Mouse (Mus musculus) Patski (cell line): ENCODE results near the gene Srp9. TPM values are rescaled to one million over a fixed set of nuclear protein-coding genes. Genes with fewer than 3 reads are reported as not detected.

Experiments
- ATAC-seq: fragments of 100-300 bp; one replicate; pipeline ENCODE4 v1.8.0; 2021
- CTCF ChIA-PET: fragments of 350-600 bp; sonication (Branson Sonifier 250); formaldehyde crosslinking; loops from one replicate; lab custom pipeline; 2022; ENCODE audit warnings: inconsistent platforms; lab: Charles Lee
- POLR2A ChIA-PET: fragments of 350-600 bp; sonication (Branson Sonifier 250); formaldehyde crosslinking; loops from one replicate; lab custom pipeline; 2022; ENCODE audit warnings: antibody characterized with exemption, inconsistent platforms; lab: Charles Lee
- DNase-seq: peaks from one replicate; pipeline ENCODE4 v3.0.0-alpha.2; 2011; ENCODE audit warnings: low read depth, low spot score
- H3K27me3 ChIP-seq: fragments of 371-371 bp; one replicate; pipeline ENCODE4 v1.5.1; 2021
- CTCF ChIP-seq: fragments of 100-300 bp; IDR thresholded peaks from one replicate; pipeline ENCODE4 v1.5.1; 2021
- in situ Hi-C: fragments of 300-500 bp; cut with MboI; formaldehyde crosslinking; loops from 3 replicates; pipeline ENCODE4 v1.11.1; 2018; ENCODE audit warnings: low pct_unique_long_range_greater_than_20kb, mixed read lengths
- polyA plus RNA-seq: library from polyadenylated mRNA; unstranded; gene quantifications from one replicate; pipeline ENCODE4 v1.2.3, GENCODE M21; 2021

Gene Srp9
- polyA plus RNA-seq, 1 experiment from 2014 or later = 81.7 TPM

GRCm38 (mm10) chr1:182091261-182091660 lies 33.3 kb upstream of the Srp9 start:
- DNase-seq = no peak
- peak; percentile 2 for ATAC-seq
- ChIA-PET POLR2A (interaction anchor here (0.5 to 1.3 kb wide), 2 partner anchors 71 to 197 kb away, joined by 3 to 8 read pairs; no protein-coding TSS in a partner anchor), CTCF (interaction anchor here (1.1 to 1.4 kb wide), 4 partner anchors 9 to 36 kb away, joined by 3 read pairs; no protein-coding TSS in a partner anchor)
- in situ Hi-C loops = loop anchor here (5.0 kb wide), 1 partner anchor 69 kb away; no protein-coding TSS in a partner anchor
- H3K27me3 ChIP-seq = no peaks in the 10 kb centered on the region
- TF ChIP-seq CTCF = no peak

GRCm38 (mm10) chr1:182091746-182092412 lies 32.7 kb upstream of the Srp9 start:
- CTCF ChIA-PET = interaction anchor here (1.1 to 1.5 kb wide), 5 partner anchors 10 to 71 kb away, joined by 3 to 6 read pairs (median 3); no protein-coding TSS in a partner anchor
- in situ Hi-C loops = loop anchor here (5.0 kb wide), 1 partner anchor 70 kb away; no protein-coding TSS in a partner anchor

GRCm38 (mm10) chr1:182092413-182092800 lies 32.1 kb upstream of the Srp9 start:
- ChIA-PET CTCF (interaction anchor here (1.1 to 1.5 kb wide), 4 partner anchors 10 to 71 kb away, joined by 3 to 6 read pairs (median 3); no protein-coding TSS in a partner anchor), POLR2A (interaction anchor here (0.6 kb wide), 3 partner anchors 57 to 75 kb away, joined by 3 read pairs; no protein-coding TSS in a partner anchor)
- H3K27me3 ChIP-seq = no peaks in the 10 kb centered on the region
- no peak for TF ChIP-seq CTCF
- ATAC-seq (no peak), DNase-seq (no peak)
- in situ Hi-C loops = loop anchor here (5.0 kb wide), 1 partner anchor 70 kb away; no protein-coding TSS in a partner anchor

More at GRCm38 (mm10) chr1:182091746-182092412, 32.7 kb upstream of the Srp9 start:
- no peak for ATAC-seq
- POLR2A ChIA-PET = interaction anchor here (0.5 to 1.3 kb wide), 3 partner anchors 66 to 197 kb away, joined by 3 to 8 read pairs (median 3); no protein-coding TSS in a partner anchor
- DNase-seq = no peak
- TF ChIP-seq CTCF = no peak
- H3K27me3 ChIP-seq = no peaks in the 10 kb centered on the region

- in situ Hi-C loops = loop anchor here (5.0 kb wide), 1 partner anchor 71 kb away; no protein-coding TSS in a partner anchor
- no peak for DNase-seq
- no peaks in the 10 kb centered on the region for H3K27me3 ChIP-seq
- ATAC-seq = no peak
- TF ChIP-seq CTCF = no peak
- ChIA-PET POLR2A (no interaction called here), CTCF (no interaction called here)
These were observed 31.1 kb upstream of the Srp9 start for GRCm38 (mm10) chr1:182093407-182093806.

GRCm38 (mm10) chr1:182094473-182095136 lies 29.9 kb upstream of the Srp9 start:
- DNase-seq = no peak
- no peak for ATAC-seq
- no peak for TF ChIP-seq CTCF
- POLR2A ChIA-PET = interaction anchor here (0.6 to 1.5 kb wide), 6 partner anchors 20 to 246 kb away, joined by 3 to 5 read pairs (median 3); no protein-coding TSS in a partner anchor
- in situ Hi-C loops = loop anchor here (5.0 kb wide), 1 partner anchor 72 kb away; no protein-coding TSS in a partner anchor
- no peaks in the 10 kb centered on the region for H3K27me3 ChIP-seq
- CTCF ChIA-PET = interaction anchor here (0.7 to 1.0 kb wide), 3 partner anchors 10 to 77 kb away, joined by 3 to 4 read pairs (median 3); no protein-coding TSS in a partner anchor

- in situ Hi-C loops = no loop called here
- POLR2A ChIA-PET = interaction anchor here (0.6 to 1.5 kb wide), 7 partner anchors 21 to 247 kb away, joined by 3 to 5 read pairs (median 3); no protein-coding TSS in a partner anchor
- ATAC-seq (peak; percentile 72), DNase-seq (peak; percentile 95)
- CTCF ChIA-PET = interaction anchor here (0.7 to 1.0 kb wide), 2 partner anchors 11 to 74 kb away, joined by 3 to 4 read pairs; no protein-coding TSS in a partner anchor
- H3K27me3 ChIP-seq = no peaks in the 10 kb centered on the region
- no peak for TF ChIP-seq CTCF
These were observed 29.2 kb upstream of the Srp9 start for GRCm38 (mm10) chr1:182095240-182095741.

GRCm38 (mm10) chr1:182096707-182097106 lies 27.8 kb upstream of the Srp9 start:
- in situ Hi-C loops = no loop called here
- CTCF ChIA-PET = no interaction called here
- DNase-seq (no peak), ATAC-seq (no peak)
- POLR2A ChIA-PET = interaction anchor here (1.1 kb wide), 1 partner anchor 174 kb away, joined by 3 read pairs; no protein-coding TSS in a partner anchor
- TF ChIP-seq CTCF = no peak
- H3K27me3 ChIP-seq = no peaks in the 10 kb centered on the region

GRCm38 (mm10) chr1:182099062-182099461 lies 25.5 kb upstream of the Srp9 start:
- CTCF ChIA-PET = interaction anchor here (1.0 to 1.9 kb wide), 3 partner anchors 11 to 73 kb away, joined by 3 to 5 read pairs (median 3); no protein-coding TSS in a partner anchor
- DNase-seq (no peak), ATAC-seq (no peak)
- in situ Hi-C loops = no loop called here
- POLR2A ChIA-PET = no interaction called here
- TF ChIP-seq CTCF = no peak
- no peaks in the 10 kb centered on the region for H3K27me3 ChIP-seq

GRCm38 (mm10) chr1:182100403-182100802 lies 24.1 kb upstream of the Srp9 start:
- no peak for ATAC-seq
- DNase-seq = no peak
- no peak for TF ChIP-seq CTCF
- in situ Hi-C loops = no loop called here
- ChIA-PET CTCF (interaction anchor here (1.2 kb wide), 1 partner anchor 15 kb away, joined by 3 read pairs; no protein-coding TSS in a partner anchor), POLR2A (interaction anchor here (0.6 to 0.7 kb wide), 2 partner anchors 63 to 89 kb away, joined by 3 to 4 read pairs; no protein-coding TSS in a partner anchor)
- no peaks in the 10 kb centered on the region for H3K27me3 ChIP-seq

- CTCF ChIA-PET = interaction anchor here (1.2 to 1.8 kb wide), 3 partner anchors 9 to 80 kb away, joined by 3 to 5 read pairs (median 4); no protein-coding TSS in a partner anchor
- in situ Hi-C loops = no loop called here
- DNase-seq (no peak), ATAC-seq (no peak)
- POLR2A ChIA-PET = no interaction called here
- no peaks in the 10 kb centered on the region for H3K27me3 ChIP-seq
- TF ChIP-seq CTCF = no peak
These were observed 23.1 kb upstream of the Srp9 start for GRCm38 (mm10) chr1:182101468-182101867.
